Mouse (Mus musculus) B cell, adult 67 days (primary cell): ENCODE results near the gene Il1f6. TPM values are rescaled to one million over a fixed set of nuclear protein-coding genes. Genes with fewer than 3 reads are reported as not detected.

Source experiments
- total RNA-seq, 2 experiments: library from RNA; stranded (reverse); gene quantifications; 4 replicates each; pipeline ENCODE4 v1.2.4; 2023

Gene Il1f6
- not detected for total RNA-seq

DNA sequence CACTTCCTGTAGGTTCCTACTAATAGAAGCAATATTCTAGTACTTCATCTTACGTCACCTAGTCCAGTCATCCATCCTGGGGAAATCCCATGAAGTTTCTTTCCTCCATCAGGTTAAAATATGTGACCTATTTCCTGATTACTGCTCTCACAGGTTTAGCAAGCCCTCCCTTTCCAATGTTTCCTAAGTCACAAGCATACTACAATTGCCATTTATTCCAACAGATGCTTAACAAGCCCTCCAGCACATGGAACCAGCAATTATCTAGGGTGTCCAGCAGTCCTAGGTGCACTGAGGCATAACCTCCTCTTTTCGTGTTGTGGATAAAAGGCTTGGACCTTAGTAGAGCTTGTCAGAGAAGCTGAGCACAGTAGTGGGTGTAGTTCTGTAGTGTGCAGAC lies at the start of gene Il1f6:
Gene Il1f6, plus strand, starts transcription at position 301 of the 400 bp plus-strand sequence.

DNA sequence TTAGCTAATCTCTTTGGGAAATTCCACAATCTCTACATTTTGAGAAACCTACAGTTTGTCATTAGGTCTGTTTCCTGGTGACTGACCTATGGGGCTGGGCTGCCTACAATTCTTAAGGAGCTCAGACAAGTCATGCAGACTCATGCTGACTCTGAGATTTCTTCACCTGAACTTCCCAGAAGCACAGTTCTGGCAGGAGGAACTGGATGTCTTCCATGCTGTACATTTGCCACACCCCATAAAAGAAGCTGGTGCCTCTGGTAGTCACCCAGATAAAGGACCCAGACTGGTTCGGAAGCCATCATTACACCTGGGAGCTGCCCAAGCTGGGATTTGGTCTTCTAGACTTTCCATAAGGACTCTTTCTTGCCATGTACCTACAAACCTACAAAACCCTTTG lies 29.0 kb upstream of the Il1f6 start, which contains the start of gene Il1f9:
Gene Il1f9, plus strand, starts transcription at position 301 of the 400 bp plus-strand sequence.

Other genes starting within 250 kb of the Il1f6 start
- not detected for gene Hnmt, start 166.0 kb upstream of the Il1f6 start, total RNA-seq
- not detected for gene Tbpl2, start 118.8 kb upstream of the Il1f6 start, total RNA-seq
- gene Il1f8, start 62.3 kb upstream of the Il1f6 start, total RNA-seq, result not detected
- gene Il1f9, start 28.9 kb upstream of the Il1f6 start, total RNA-seq, result not detected
- not detected for gene Il1f5, start 61.5 kb downstream of the Il1f6 start, total RNA-seq
- not detected for gene Il1f10, start 75.8 kb downstream of the Il1f6 start, total RNA-seq
- not detected for gene Il1rn, start 121.4 kb downstream of the Il1f6 start, total RNA-seq
- 100 to 1,000 TPM; 209 to 218 TPM for gene Psd4, start 152.2 kb downstream of the Il1f6 start, total RNA-seq